Mouse (Mus musculus): ENCODE results near the gene Ogfod1. TPM values are rescaled to one million over a fixed set of nuclear protein-coding genes. Genes with fewer than 3 reads are reported as not detected.

Gene Ogfod1
- total RNA-seq (2014; rRNA removed): 7.2 and 8.0 TPM in 2 replicates
- 3.3 and 4.1 TPM in 2 replicates for polyA plus RNA-seq (2012; rRNA removed)

DNA sequence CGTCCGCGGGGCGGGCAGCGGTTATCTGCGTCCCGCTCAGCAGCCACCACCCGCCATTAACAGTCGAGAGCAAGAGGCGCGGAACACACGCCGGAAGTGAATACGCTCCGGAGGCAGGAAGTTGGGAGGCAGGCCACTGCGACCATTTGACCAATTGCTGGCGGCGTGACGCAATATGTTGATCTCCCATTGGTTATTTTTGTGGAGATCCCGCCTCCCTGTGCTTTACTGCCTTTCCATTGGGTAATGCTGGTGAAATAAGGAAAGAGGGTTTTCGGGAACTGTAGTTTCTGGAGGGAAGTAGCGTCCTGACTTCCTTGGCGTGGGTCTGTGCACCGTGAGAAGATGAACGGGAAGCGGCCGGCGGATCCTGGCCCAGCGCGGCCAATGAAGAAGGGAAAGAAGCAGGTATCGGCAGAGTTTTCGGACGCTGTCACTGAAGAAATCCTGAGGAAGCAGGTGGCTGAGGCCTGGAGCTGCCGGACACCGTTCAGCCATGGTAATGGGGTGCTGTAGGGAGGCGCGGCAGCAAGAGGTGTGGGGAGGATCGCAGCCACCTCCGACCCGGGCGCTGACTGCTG, at the start of gene Ogfod1, which contains the start of gene Nudt21:
Gene Ogfod1, plus strand, starts transcription at position 255 of the 581 bp plus-strand sequence.
Gene Nudt21, minus strand, starts transcription at position 88 of the 581 bp plus-strand sequence.
- Histone ChIP-seq H3K4me1 (ENCODE audit: control insufficient read depth, insufficient read depth, low read length) (peaks cover 9% of the 10 kb centered on the region), H3K36me3 (ENCODE audit: control insufficient read depth, insufficient read depth, low read length) (peaks cover 2% of the 10 kb centered on the region; the same call in 1 of the 2 replicates), H3K9ac (ENCODE audit: low read depth, low read length) (peak within 1 kb of the TSS; percentile 76), H3K4me3 (ENCODE audit: insufficient read depth, low read depth, low read length) (peak within 1 kb of the TSS; percentile 81), H3K79me2 (ENCODE audit: control insufficient read depth, insufficient read depth, low read length) (peaks cover 14% of the 10 kb centered on the region; the same call in 1 of the 2 replicates), H3K27me3 (ENCODE audit: control insufficient read depth, insufficient read depth, low read length) (no peaks in the 10 kb centered on the region), H3K27ac (replicated peaks; ENCODE audit: insufficient read depth, low read depth, low read length) (peak within 1 kb of the TSS; percentile 27)
- DNase-seq (ENCODE audit: extremely low read depth, low read depth, low spot score): peak; percentile 96
- under 1% methylated on average over 41 of the region's 41 CpGs for WGBS
- TF ChIP-seq POLR2A (IDR thresholded peaks at IDR 0.05; ENCODE audit: extremely low read depth, insufficient read depth, low read length) (no peak), CTCF (IDR thresholded peaks at IDR 0.05; ENCODE audit: low read depth, low read length) (no peak)

DNA sequence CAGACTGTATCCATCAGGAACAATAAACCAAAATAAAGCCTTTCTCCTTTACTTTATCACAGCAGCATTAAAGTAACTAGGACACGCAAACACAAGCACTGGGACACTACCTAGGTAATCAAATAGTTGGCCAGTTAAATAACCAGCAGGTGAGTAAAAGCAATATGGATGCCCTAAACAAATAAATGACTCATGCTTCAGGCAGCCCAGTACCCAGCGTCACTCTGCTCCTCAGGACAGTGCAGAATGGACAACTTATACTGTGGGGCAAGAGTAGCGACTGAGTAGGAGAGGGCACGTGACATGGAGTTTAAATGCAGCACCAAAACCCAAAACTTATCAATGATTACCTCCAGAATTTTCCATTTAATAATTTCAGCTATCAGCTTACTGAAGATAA, 47.3 kb upstream of the Ogfod1 start:
- Histone ChIP-seq H3K27ac (replicated peaks; ENCODE audit: insufficient read depth, low read depth, low read length) (no peak overlapping the region), H3K4me1 (ENCODE audit: control insufficient read depth, insufficient read depth, low read length) (no peaks in the 10 kb centered on the region; the same call in 1 of the 2 replicates), H3K36me3 (ENCODE audit: control insufficient read depth, insufficient read depth, low read length) (peaks cover 47% of the 10 kb centered on the region), H3K79me2 (ENCODE audit: control insufficient read depth, insufficient read depth, low read length) (peaks cover 7% of the 10 kb centered on the region; the same call in 1 of the 2 replicates), H3K27me3 (ENCODE audit: control insufficient read depth, insufficient read depth, low read length) (no peaks in the 10 kb centered on the region), H3K4me3 (ENCODE audit: insufficient read depth, low read depth, low read length) (no peak overlapping the region), H3K9ac (ENCODE audit: low read depth, low read length) (no peak overlapping the region)
- 53% methylated on average over 4 of the region's 4 CpGs for WGBS
- DNase-seq (ENCODE audit: extremely low read depth, low read depth, low spot score): no peak
- TF ChIP-seq POLR2A (IDR thresholded peaks at IDR 0.05; ENCODE audit: extremely low read depth, insufficient read depth, low read length): no peak

GRCm38 (mm10) chr8:93998961-93999360, 38.0 kb upstream of the Ogfod1 start:
- Histone ChIP-seq H3K4me1 (ENCODE audit: control insufficient read depth, insufficient read depth, low read length) (no peaks in the 10 kb centered on the region), H3K27ac (replicated peaks; ENCODE audit: insufficient read depth, low read depth, low read length) (no peak overlapping the region), H3K9ac (ENCODE audit: low read depth, low read length) (no peak overlapping the region), H3K79me2 (ENCODE audit: control insufficient read depth, insufficient read depth, low read length) (peaks cover 8% of the 10 kb centered on the region; the same call in 1 of the 2 replicates), H3K36me3 (ENCODE audit: control insufficient read depth, insufficient read depth, low read length) (peaks cover 55% of the 10 kb centered on the region), H3K4me3 (ENCODE audit: insufficient read depth, low read depth, low read length) (no peak overlapping the region), H3K27me3 (ENCODE audit: control insufficient read depth, insufficient read depth, low read length) (no peaks in the 10 kb centered on the region)
- 92% methylated on average over 2 of the region's 2 CpGs for WGBS
- DNase-seq (ENCODE audit: extremely low read depth, low read depth, low spot score): no peak
- TF ChIP-seq POLR2A (IDR thresholded peaks at IDR 0.05; ENCODE audit: extremely low read depth, insufficient read depth, low read length): no peak
- TF ChIP-seq CTCF (IDR thresholded peaks at IDR 0.05; ENCODE audit: low read depth, low read length): no peak

DNA sequence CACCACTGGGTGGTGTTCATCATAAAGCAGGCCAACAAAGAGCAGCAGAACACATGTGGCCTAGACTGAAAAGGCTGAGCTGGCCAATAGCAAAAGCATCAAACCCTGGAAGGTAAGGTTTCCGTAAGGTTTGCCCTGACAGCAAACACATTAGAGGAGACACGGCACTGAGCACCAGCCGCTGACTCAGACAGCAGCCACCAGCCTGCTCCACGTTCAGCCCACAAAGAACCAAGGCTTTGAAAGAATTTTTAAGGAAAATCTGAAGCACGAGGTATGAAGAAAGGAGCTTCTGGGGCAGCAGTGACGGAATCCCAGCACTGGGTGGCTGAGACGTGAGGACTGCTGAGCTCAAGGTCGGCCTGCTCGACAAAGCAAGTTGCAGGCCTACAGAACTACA, 32.9 kb upstream of the Ogfod1 start:
- H3K9ac ChIP-seq (ENCODE audit: low read depth, low read length): no peak overlapping the region
- no peak for TF ChIP-seq CTCF (IDR thresholded peaks at IDR 0.05; ENCODE audit: low read depth, low read length)
- no peak for TF ChIP-seq POLR2A (IDR thresholded peaks at IDR 0.05; ENCODE audit: extremely low read depth, insufficient read depth, low read length)

DNA sequence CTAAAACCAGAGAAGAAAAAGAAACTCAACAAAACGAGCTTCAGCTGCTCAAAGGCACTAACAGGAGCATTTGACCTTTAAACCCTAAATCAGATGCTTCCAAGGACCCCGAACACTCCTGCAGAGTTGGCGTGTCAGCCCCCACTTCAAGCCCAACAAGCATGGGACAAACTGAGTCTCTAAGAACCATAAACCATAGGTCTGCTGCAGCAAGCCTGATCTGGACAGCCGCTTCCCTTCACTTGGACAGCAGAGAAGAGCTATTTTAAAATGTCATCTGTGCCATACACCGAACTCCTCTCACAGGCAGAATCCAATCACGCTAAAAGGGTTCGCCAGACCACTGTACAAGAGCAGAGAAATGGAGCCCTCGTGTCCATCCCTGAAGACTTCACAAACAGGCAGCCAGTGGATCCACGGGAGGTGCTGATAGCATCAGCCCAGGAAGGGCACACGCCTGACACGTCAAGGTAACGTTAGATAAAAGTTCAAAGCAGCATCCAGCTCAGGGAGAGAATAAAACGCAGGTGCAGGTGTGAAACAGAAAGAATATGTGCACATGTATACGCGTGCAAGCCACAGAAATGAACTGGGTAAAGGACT, 27.7 kb upstream of the Ogfod1 start:
- Histone ChIP-seq H3K27ac (replicated peaks; ENCODE audit: insufficient read depth, low read depth, low read length) (peak overlapping the region; percentile 92), H3K27me3 (ENCODE audit: control insufficient read depth, insufficient read depth, low read length) (no peaks in the 10 kb centered on the region), H3K4me3 (ENCODE audit: insufficient read depth, low read depth, low read length) (no peak overlapping the region), H3K9ac (ENCODE audit: low read depth, low read length) (peak overlapping the region; percentile 5; the same call in 1 of the 2 replicates), H3K79me2 (ENCODE audit: control insufficient read depth, insufficient read depth, low read length) (peaks cover 39% of the 10 kb centered on the region; the same call in 1 of the 2 replicates), H3K36me3 (ENCODE audit: control insufficient read depth, insufficient read depth, low read length) (peaks cover 7% of the 10 kb centered on the region), H3K4me1 (ENCODE audit: control insufficient read depth, insufficient read depth, low read length) (peaks cover 12% of the 10 kb centered on the region)
- 26% methylated on average over 15 of the region's 15 CpGs for WGBS
- TF ChIP-seq POLR2A (IDR thresholded peaks at IDR 0.05; ENCODE audit: extremely low read depth, insufficient read depth, low read length): no peak
- TF ChIP-seq CTCF (IDR thresholded peaks at IDR 0.05; ENCODE audit: low read depth, low read length): no peak
- peak; percentile 16 for DNase-seq (ENCODE audit: extremely low read depth, low read depth, low spot score)

More for the DNA sequence above, 32.9 kb upstream of the Ogfod1 start:
- DNase-seq (ENCODE audit: extremely low read depth, low read depth, low spot score): no peak
- Histone ChIP-seq H3K4me1 (ENCODE audit: control insufficient read depth, insufficient read depth, low read length) (peaks cover 2% of the 10 kb centered on the region), H3K27me3 (ENCODE audit: control insufficient read depth, insufficient read depth, low read length) (no peaks in the 10 kb centered on the region), H3K4me3 (ENCODE audit: insufficient read depth, low read depth, low read length) (no peak overlapping the region), H3K79me2 (ENCODE audit: control insufficient read depth, insufficient read depth, low read length) (peaks cover 29% of the 10 kb centered on the region; the same call in 1 of the 2 replicates), H3K27ac (replicated peaks; ENCODE audit: insufficient read depth, low read depth, low read length) (no peak overlapping the region), H3K36me3 (ENCODE audit: control insufficient read depth, insufficient read depth, low read length) (peaks cover 41% of the 10 kb centered on the region)
- 86% methylated on average over 9 of the region's 9 CpGs for WGBS
